10 mouse cellular contexts compared by ENCODE assay signal in genomic region chr10:78042697-78043405, GRCm38 (mm10). TPM values are rescaled to one million over a fixed set of nuclear protein-coding genes. Genes with fewer than 3 reads are reported as not detected.
DNase-seq lines count a peak whose midpoint lies in the region; ATAC-seq and TF ChIP-seq lines count a peak whose summit lies in the region.
"Had no signal": no experiment of that assay in that cellular context is flagged by ENCODE, and none has a peak within 500 bp of the region (broad histone marks: within the 10 kb centered on the region; RNA-seq: fewer than 3 reads in every experiment).

No protein-coding gene starts in this region.

- no peaks in the 10 kb centered on the region for H3K27me3 ChIP-seq in hindbrain, embryonic 14.5 days (ENCODE audit: control insufficient read depth, insufficient read depth, low read length)
- peaks cover 25% of the 10 kb centered on the region for H3K27me3 ChIP-seq in liver, embryonic 15.5 days
- H3K27me3 ChIP-seq in stomach, postnatal 0 days (ENCODE audit: control insufficient read depth, insufficient read depth, low read length) = no peaks in the 10 kb centered on the region

- H3K9me3 ChIP-seq in hindbrain, embryonic 14.5 days (ENCODE audit: control insufficient read depth, low read length) = no peaks in the 10 kb centered on the region
- no peaks in the 10 kb centered on the region for H3K9me3 ChIP-seq in liver, embryonic 15.5 days (replicated peaks)
- H3K9me3 ChIP-seq in stomach, postnatal 0 days (ENCODE audit: control insufficient read depth, low read length) = no peaks in the 10 kb centered on the region

- TF ChIP-seq EP300 in stomach, postnatal 0 days (optimal IDR thresholded peaks at IDR 0.05) = no peak

- H3K4me1 ChIP-seq in hindbrain, embryonic 14.5 days (replicated peaks; ENCODE audit: control insufficient read depth, insufficient read depth, low read length) = no peaks in the 10 kb centered on the region; the same call in 1 of the 2 replicates
- peaks cover 4% of the 10 kb centered on the region; the same call in 1 of the 2 replicates for H3K4me1 ChIP-seq in liver, embryonic 15.5 days (replicated peaks)
- peaks cover 2% of the 10 kb centered on the region; the same call in 1 of the 2 replicates for H3K4me1 ChIP-seq in stomach, postnatal 0 days (replicated peaks; ENCODE audit: control insufficient read depth, insufficient read depth)

- ATAC-seq in hindbrain, embryonic 14.5 days (ENCODE audit: low FRiP score) = peak; percentile 35; the same call in 1 of the 2 replicates
- no peak for ATAC-seq in liver, embryonic 15.5 days (ENCODE audit: insufficient read depth)
- ATAC-seq in stomach, postnatal 0 days (ENCODE audit: low FRiP score, low TSS enrichment) = peak; percentile 22; the same call in 1 of the 2 replicates

- H3K36me3 ChIP-seq in hindbrain, embryonic 14.5 days (replicated peaks; ENCODE audit: control insufficient read depth, insufficient read depth) = no peaks in the 10 kb centered on the region
- H3K36me3 ChIP-seq in liver, embryonic 15.5 days (replicated peaks) = no peaks in the 10 kb centered on the region
- H3K36me3 ChIP-seq in stomach, postnatal 0 days (ENCODE audit: control insufficient read depth, insufficient read depth, low read length) = no peaks in the 10 kb centered on the region

- H3K4me3 ChIP-seq in hindbrain, embryonic 14.5 days (replicated peaks; ENCODE audit: low read length) = peak overlapping the region; percentile 11; the same call in 1 of the 2 replicates
- no peak overlapping the region for H3K4me3 ChIP-seq in liver, embryonic 15.5 days (replicated peaks)
- 0 out of 2 replicates have a peak overlapping the region, but pooled peaks have one; percentile 2 for H3K4me3 ChIP-seq in stomach, postnatal 0 days (ENCODE audit: low read depth, low read length)

- TF ChIP-seq CTCF in stomach, postnatal 0 days (IDR thresholded peaks at IDR 0.05; ENCODE audit: low read depth) = no peak

- DNase-seq in right cerebral cortex, adult 18-20 months = peak; percentile 30
- DNase-seq in right cerebral cortex, postnatal 4 days = no peak
- no peak for DNase-seq in hindbrain, embryonic 14.5 days (ENCODE audit: low spot score)
- DNase-seq in stomach, postnatal 0 days (ENCODE audit: low spot score) = no peak
- DNase-seq in cerebellum, adult 8-10 months = no peak
- no peak for DNase-seq in thymus, postnatal 25 days
- DNase-seq in thymus, postnatal 10 days (ENCODE audit: low spot score in 2 of 2) = no peak

- H3K27ac ChIP-seq in hindbrain, embryonic 14.5 days = no peak overlapping the region
- no peak overlapping the region for H3K27ac ChIP-seq in liver, embryonic 15.5 days (replicated peaks)
- H3K27ac ChIP-seq in stomach, postnatal 0 days (replicated peaks) = no peak overlapping the region

- WGBS in hindbrain, embryonic 14.5 days = 58% methylated on average over 14 of the region's 14 CpGs
- WGBS in liver, embryonic 15.5 days (ENCODE audit: insufficient replicate concordance) = 50% methylated on average over 14 of the region's 14 CpGs
- WGBS in stomach, postnatal 0 days = 50% methylated on average over 14 of the region's 14 CpGs

- H3K4me2 ChIP-seq in hindbrain, embryonic 14.5 days (replicated peaks) = peak overlapping the region; percentile 43
- peak overlapping the region; percentile 41 for H3K4me2 ChIP-seq in liver, embryonic 15.5 days
- peak overlapping the region; percentile 40 for H3K4me2 ChIP-seq in stomach, postnatal 0 days (replicated peaks; ENCODE audit: low read depth)

- peak overlapping the region; percentile 18 for H3K9ac ChIP-seq in hindbrain, embryonic 14.5 days
- no peak overlapping the region for H3K9ac ChIP-seq in liver, embryonic 15.5 days
- H3K9ac ChIP-seq in stomach, postnatal 0 days (ENCODE audit: low read length) = no peak overlapping the region

RNA-seq across cellular contexts. Expression of gene Aire, which starts 0.6 kb away (rescaled TPM):
- 0.09 and 0.15 TPM in 2 replicates for polyA plus RNA-seq in hindbrain, embryonic 14.5 days (2014; fragmentation: Nextera tagmentation; extraction: Ambion mirVana)
- not detected in 2 replicates for polyA plus RNA-seq in liver, embryonic 15.5 days (2015; fragmentation: Nextera tagmentation; extraction: Ambion mirVana)
- 0.10 and 0.11 TPM in 2 replicates for polyA plus RNA-seq in stomach, postnatal 0 days (2015; fragmentation: Nextera tagmentation; extraction: Ambion mirVana)
- polyA plus RNA-seq: liver, embryonic 16.5 days had no signal

RNA-seq across cellular contexts. Expression of gene Dnmt3l, which starts 1.1 kb away (rescaled TPM):
- not detected in 2 replicates for polyA plus RNA-seq in hindbrain, embryonic 14.5 days (2014; fragmentation: Nextera tagmentation; extraction: Ambion mirVana)
- polyA plus RNA-seq in liver, embryonic 15.5 days (2015; fragmentation: Nextera tagmentation; extraction: Ambion mirVana) = not detected in 2 replicates
- polyA plus RNA-seq in stomach, postnatal 0 days (2015; fragmentation: Nextera tagmentation; extraction: Ambion mirVana) = 0.65 and 1.1 TPM in 2 replicates
- polyA plus RNA-seq: brain, embryonic 14.5 days; liver, embryonic 16.5 days had no signal

RNA-seq across cellular contexts. Expression of gene Icosl, which starts 26.3 kb away (rescaled TPM):
- 0.79 and 1.1 TPM in 2 replicates for polyA plus RNA-seq in hindbrain, embryonic 14.5 days (2014; fragmentation: Nextera tagmentation; extraction: Ambion mirVana)
- polyA plus RNA-seq in liver, embryonic 15.5 days (2015; fragmentation: Nextera tagmentation; extraction: Ambion mirVana) = 2.2 TPM in 2 replicates
- polyA plus RNA-seq in stomach, postnatal 0 days (2015; fragmentation: Nextera tagmentation; extraction: Ambion mirVana) = 4.8 and 5.6 TPM in 2 replicates

RNA-seq across cellular contexts. Expression of gene Pfkl, which starts 33.0 kb away (rescaled TPM):
- 93.5 and 98.2 TPM in 2 replicates for polyA plus RNA-seq in hindbrain, embryonic 14.5 days (2014; fragmentation: Nextera tagmentation; extraction: Ambion mirVana)
- 80.6 and 85.9 TPM in 2 replicates for polyA plus RNA-seq in liver, embryonic 15.5 days (2015; fragmentation: Nextera tagmentation; extraction: Ambion mirVana)
- 82.4 and 86.1 TPM in 2 replicates for polyA plus RNA-seq in stomach, postnatal 0 days (2015; fragmentation: Nextera tagmentation; extraction: Ambion mirVana)
